Mouse (Mus musculus): ENCODE measurements around the gene Pi4kb. TPM values are rescaled to one million over a fixed set of nuclear protein-coding genes. Genes with fewer than 3 reads are reported as not detected.
"Not testable (repeated sequence)": the region's sequence is repeated elsewhere in the genome, so short reads cannot be mapped to it uniquely, and the experiment has no call there.

Pi4kb gene
- polyA plus RNA-seq, 2 experiments, result 30.4 to 54.7 TPM

GRCm38 (mm10) chr3:94932809-94933564 is 41.5 kb upstream of the Pi4kb start, which contains the start of gene Selenbp1:
TSS of gene Selenbp1 (plus strand) at chr3:94933056.
- no peak; the same call in 1 of the 2 replicates for TF ChIP-seq POLR2A (IDR thresholded peaks at IDR 0.05; ENCODE audit: borderline replicate concordance, extremely low read depth, insufficient read depth, insufficient read length)
- Histone ChIP-seq H3K4me1 (ENCODE audit: control insufficient read depth, insufficient read depth, low read length) (peaks cover 6% of the 10 kb centered on the region), H3K4me3 (replicated peaks; ENCODE audit: low read length) (peak within 1 kb of the TSS; percentile 29), H3K27me3 (ENCODE audit: control insufficient read depth, insufficient read depth, low read length) (no peaks in the 10 kb centered on the region), H3K36me3 (ENCODE audit: control insufficient read depth, insufficient read depth, low read length) (no peaks in the 10 kb centered on the region), H3K9ac (ENCODE audit: low read depth, low read length, severe bottlenecking) (0 out of 2 replicates have a peak within 1 kb of the TSS, but pooled peaks have one; percentile 34), H3K4me2 (replicated peaks; ENCODE audit: low read depth, low read length, severe bottlenecking) (peak within 1 kb of the TSS; percentile 54), H3K27ac (replicated peaks; ENCODE audit: low read depth, low read length) (peak within 1 kb of the TSS; percentile 67), H3K9me3 (ENCODE audit: control insufficient read depth, low read length) (no peaks in the 10 kb centered on the region)
- WGBS, result 8% methylated on average over 16 of the region's 16 CpGs
- ATAC-seq (ENCODE audit: low FRiP score, low read depth) (peak; percentile 90), DNase-seq (ENCODE audit: low spot score) (peak; percentile 90)

- H3K9me3 ChIP-seq (ENCODE audit: control insufficient read depth, low read length); H3K27me3 ChIP-seq (ENCODE audit: control insufficient read depth, insufficient read depth, low read length); H3K4me3 ChIP-seq (replicated peaks; ENCODE audit: low read length); H3K9ac ChIP-seq (ENCODE audit: low read depth, low read length, severe bottlenecking); DNase-seq (ENCODE audit: low spot score); H3K27ac ChIP-seq (replicated peaks; ENCODE audit: low read depth, low read length); H3K36me3 ChIP-seq (ENCODE audit: control insufficient read depth, insufficient read depth, low read length); ATAC-seq (ENCODE audit: low FRiP score, low read depth); H3K4me1 ChIP-seq (ENCODE audit: control insufficient read depth, insufficient read depth, low read length): not testable (repeated sequence)
- peak overlapping the region; percentile 54; the same call in 1 of the 2 replicates for H3K4me2 ChIP-seq (replicated peaks; ENCODE audit: low read depth, low read length, severe bottlenecking)
- WGBS, result no CpG with 5 or more reads among the region's 2 CpGs
Observed at GRCm38 (mm10) chr3:94933604-94934003, 40.9 kb upstream of the Pi4kb start.

GRCm38 (mm10) chr3:94934564-94934963 is 40.0 kb upstream of the Pi4kb start:
- not testable (repeated sequence) for H3K27me3 ChIP-seq (ENCODE audit: control insufficient read depth, insufficient read depth, low read length); H3K27ac ChIP-seq (replicated peaks; ENCODE audit: low read depth, low read length); DNase-seq (ENCODE audit: low spot score); H3K36me3 ChIP-seq (ENCODE audit: control insufficient read depth, insufficient read depth, low read length); H3K4me3 ChIP-seq (replicated peaks; ENCODE audit: low read length); H3K4me2 ChIP-seq (replicated peaks; ENCODE audit: low read depth, low read length, severe bottlenecking); H3K4me1 ChIP-seq (ENCODE audit: control insufficient read depth, insufficient read depth, low read length); H3K9ac ChIP-seq (ENCODE audit: low read depth, low read length, severe bottlenecking); ATAC-seq (ENCODE audit: low FRiP score, low read depth); H3K9me3 ChIP-seq (ENCODE audit: control insufficient read depth, low read length)
- WGBS, result 98% methylated on average over 3 of the region's 3 CpGs

- ATAC-seq (ENCODE audit: low FRiP score, low read depth); H3K36me3 ChIP-seq (ENCODE audit: control insufficient read depth, insufficient read depth, low read length); H3K4me2 ChIP-seq (replicated peaks; ENCODE audit: low read depth, low read length, severe bottlenecking); H3K9ac ChIP-seq (ENCODE audit: low read depth, low read length, severe bottlenecking); H3K27me3 ChIP-seq (ENCODE audit: control insufficient read depth, insufficient read depth, low read length); H3K9me3 ChIP-seq (ENCODE audit: control insufficient read depth, low read length); DNase-seq (ENCODE audit: low spot score); H3K27ac ChIP-seq (replicated peaks; ENCODE audit: low read depth, low read length); H3K4me3 ChIP-seq (replicated peaks; ENCODE audit: low read length); H3K4me1 ChIP-seq (ENCODE audit: control insufficient read depth, insufficient read depth, low read length): not testable (repeated sequence)
- WGBS, result 84% methylated on average over 3 of the region's 3 CpGs
Observed at GRCm38 (mm10) chr3:94935332-94935731, 39.2 kb upstream of the Pi4kb start.

- not testable (repeated sequence) for H3K4me2 ChIP-seq (replicated peaks; ENCODE audit: low read depth, low read length, severe bottlenecking); H3K27me3 ChIP-seq (ENCODE audit: control insufficient read depth, insufficient read depth, low read length); H3K36me3 ChIP-seq (ENCODE audit: control insufficient read depth, insufficient read depth, low read length); H3K9ac ChIP-seq (ENCODE audit: low read depth, low read length, severe bottlenecking); H3K4me3 ChIP-seq (replicated peaks; ENCODE audit: low read length); H3K27ac ChIP-seq (replicated peaks; ENCODE audit: low read depth, low read length); H3K9me3 ChIP-seq (ENCODE audit: control insufficient read depth, low read length); ATAC-seq (ENCODE audit: low FRiP score, low read depth); DNase-seq (ENCODE audit: low spot score); H3K4me1 ChIP-seq (ENCODE audit: control insufficient read depth, insufficient read depth, low read length)
- WGBS, result 84% methylated on average over 5 of the region's 5 CpGs
Observed at GRCm38 (mm10) chr3:94936147-94936546, 38.4 kb upstream of the Pi4kb start.

GRCm38 (mm10) chr3:94937194-94937593 is 37.3 kb upstream of the Pi4kb start:
- not testable (repeated sequence) for H3K36me3 ChIP-seq (ENCODE audit: control insufficient read depth, insufficient read depth, low read length); H3K4me2 ChIP-seq (replicated peaks; ENCODE audit: low read depth, low read length, severe bottlenecking); H3K9me3 ChIP-seq (ENCODE audit: control insufficient read depth, low read length); H3K27me3 ChIP-seq (ENCODE audit: control insufficient read depth, insufficient read depth, low read length); H3K4me3 ChIP-seq (replicated peaks; ENCODE audit: low read length); H3K4me1 ChIP-seq (ENCODE audit: control insufficient read depth, insufficient read depth, low read length); H3K9ac ChIP-seq (ENCODE audit: low read depth, low read length, severe bottlenecking); ATAC-seq (ENCODE audit: low FRiP score, low read depth); H3K27ac ChIP-seq (replicated peaks; ENCODE audit: low read depth, low read length); DNase-seq (ENCODE audit: low spot score)
- WGBS, result 87% methylated on average over 6 of the region's 7 CpGs

- not testable (repeated sequence) for ATAC-seq (ENCODE audit: low FRiP score, low read depth); H3K4me3 ChIP-seq (replicated peaks; ENCODE audit: low read length); H3K9me3 ChIP-seq (ENCODE audit: control insufficient read depth, low read length); H3K36me3 ChIP-seq (ENCODE audit: control insufficient read depth, insufficient read depth, low read length); H3K4me2 ChIP-seq (replicated peaks; ENCODE audit: low read depth, low read length, severe bottlenecking); DNase-seq (ENCODE audit: low spot score); H3K27ac ChIP-seq (replicated peaks; ENCODE audit: low read depth, low read length); H3K9ac ChIP-seq (ENCODE audit: low read depth, low read length, severe bottlenecking); H3K27me3 ChIP-seq (ENCODE audit: control insufficient read depth, insufficient read depth, low read length); H3K4me1 ChIP-seq (ENCODE audit: control insufficient read depth, insufficient read depth, low read length)
- 41% methylated on average over 9 of the region's 9 CpGs for WGBS
Observed at GRCm38 (mm10) chr3:94940033-94940432, 34.5 kb upstream of the Pi4kb start.

GRCm38 (mm10) chr3:94942211-94942967 is 32.1 kb upstream of the Pi4kb start:
- H3K36me3 ChIP-seq (ENCODE audit: control insufficient read depth, insufficient read depth, low read length); DNase-seq (ENCODE audit: low spot score); H3K27me3 ChIP-seq (ENCODE audit: control insufficient read depth, insufficient read depth, low read length); H3K4me2 ChIP-seq (replicated peaks; ENCODE audit: low read depth, low read length, severe bottlenecking); H3K4me3 ChIP-seq (replicated peaks; ENCODE audit: low read length); H3K9me3 ChIP-seq (ENCODE audit: control insufficient read depth, low read length); H3K4me1 ChIP-seq (ENCODE audit: control insufficient read depth, insufficient read depth, low read length); H3K27ac ChIP-seq (replicated peaks; ENCODE audit: low read depth, low read length); H3K9ac ChIP-seq (ENCODE audit: low read depth, low read length, severe bottlenecking); ATAC-seq (ENCODE audit: low FRiP score, low read depth): not testable (repeated sequence)
- 80% methylated on average over 5 of the region's 9 CpGs for WGBS

Measured in limb, embryonic 14.5 days (tissue).